Mouse (Mus musculus): ENCODE data around the gene Tmem59l.

- TF ChIP-seq CTCF (IDR thresholded peaks at IDR 0.05; ENCODE audit: control insufficient read depth, insufficient read depth, low read length) (no peak), POLR2A (IDR thresholded peaks at IDR 0.05; ENCODE audit: borderline replicate concordance, control insufficient read depth, low read depth, low read length) (no peak)
Observed at GRCm38 (mm10) chr8:70457882-70458281, 29.3 kb downstream of the Tmem59l start.

Data from bone marrow, adult 2 months (tissue).